Mouse (Mus musculus): Measurements from ENCODE around the gene Rasgef1b.

Rasgef1b gene

GRCm38 (mm10) chr5:99728649-99729212 lies at the start of gene Rasgef1b:
TSS of gene Rasgef1b (minus strand) at chr5:99729065.
- peak; percentile 96 for DNase-seq

DNA sequence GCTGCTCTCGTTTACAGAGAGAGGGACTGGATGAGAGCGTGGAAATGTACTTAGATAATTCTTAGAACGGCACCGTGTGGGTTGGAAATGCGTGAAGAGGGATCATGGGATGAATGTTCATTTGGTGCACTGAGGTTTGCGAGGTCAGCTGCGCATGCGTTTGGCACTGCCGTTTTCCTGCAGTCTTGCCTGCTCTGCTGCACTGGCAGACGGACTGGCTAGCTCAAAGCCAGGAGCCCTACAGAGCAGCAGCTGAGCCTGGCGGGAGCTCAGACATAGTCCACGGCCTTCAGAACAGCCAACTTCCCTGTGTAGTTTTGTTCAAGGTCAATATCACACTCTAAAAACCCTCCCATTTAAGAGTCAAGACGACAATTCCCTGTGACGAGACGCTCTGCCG lies 46.5 kb upstream of the Rasgef1b start:
- peak; percentile 10 for DNase-seq

DNA sequence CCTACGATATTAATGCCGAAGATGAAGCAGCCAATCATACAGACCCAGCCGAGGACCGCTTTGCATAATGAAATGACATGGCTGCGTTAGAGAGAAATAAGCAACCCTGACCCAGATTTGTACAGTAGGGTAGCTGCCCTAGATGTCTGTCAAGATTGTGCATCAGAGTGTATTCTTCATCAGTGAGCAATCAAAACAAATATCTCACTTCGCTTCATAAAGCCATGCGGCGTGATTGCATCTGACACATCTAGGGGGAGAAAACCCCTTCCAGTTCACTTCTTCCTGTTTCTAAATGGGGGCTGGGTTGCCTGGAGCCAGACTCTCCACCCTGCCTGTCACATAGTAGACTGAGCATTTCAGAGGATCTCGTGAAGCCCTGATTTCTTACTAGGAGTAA lies 44.4 kb upstream of the Rasgef1b start:
- peak; percentile 96 for DNase-seq

DNA sequence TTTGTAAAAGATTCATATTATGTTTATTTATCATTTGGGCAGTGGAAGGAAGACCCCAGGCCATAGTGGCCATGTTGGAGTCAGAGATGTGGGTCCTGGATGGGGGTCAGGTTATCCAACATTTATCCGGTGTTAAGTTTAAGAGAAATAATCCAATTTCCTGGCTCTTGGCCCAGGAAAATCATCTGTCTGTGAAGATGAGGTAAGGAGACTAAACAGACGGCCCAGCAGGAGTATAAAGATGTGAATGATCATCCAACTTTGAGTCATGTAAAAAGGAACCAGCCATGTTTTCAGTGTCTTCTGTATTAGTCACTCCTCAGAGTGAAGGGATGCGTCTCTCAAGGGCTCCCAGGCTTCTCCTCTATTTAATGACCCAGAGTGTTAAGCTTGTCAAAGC lies 35.4 kb upstream of the Rasgef1b start:
- no peak for DNase-seq

- no peak for DNase-seq
These were observed 30.0 kb upstream of the Rasgef1b start for GRCm38 (mm10) chr5:99758859-99759258.

DNA sequence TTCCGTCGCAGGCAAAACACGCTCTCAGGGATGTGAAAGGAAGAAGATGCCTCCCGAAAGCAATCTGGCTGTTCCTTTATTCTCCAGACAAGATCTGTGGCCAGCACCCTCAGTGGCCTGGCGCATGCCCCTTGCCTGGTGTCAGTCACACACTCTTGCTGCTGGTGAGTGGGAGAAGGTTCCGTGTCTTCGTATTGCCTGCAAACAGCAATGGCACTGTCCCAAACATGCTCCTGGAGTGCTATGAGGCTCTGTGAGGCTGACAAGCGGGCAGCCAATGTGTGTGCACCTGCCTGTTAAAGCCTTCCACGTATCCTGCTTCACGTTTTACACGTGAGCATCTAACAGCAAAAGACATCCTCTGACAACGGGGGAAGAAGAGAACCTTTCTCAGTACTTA lies 25.0 kb upstream of the Rasgef1b start:
- DNase-seq, result no peak

DNA sequence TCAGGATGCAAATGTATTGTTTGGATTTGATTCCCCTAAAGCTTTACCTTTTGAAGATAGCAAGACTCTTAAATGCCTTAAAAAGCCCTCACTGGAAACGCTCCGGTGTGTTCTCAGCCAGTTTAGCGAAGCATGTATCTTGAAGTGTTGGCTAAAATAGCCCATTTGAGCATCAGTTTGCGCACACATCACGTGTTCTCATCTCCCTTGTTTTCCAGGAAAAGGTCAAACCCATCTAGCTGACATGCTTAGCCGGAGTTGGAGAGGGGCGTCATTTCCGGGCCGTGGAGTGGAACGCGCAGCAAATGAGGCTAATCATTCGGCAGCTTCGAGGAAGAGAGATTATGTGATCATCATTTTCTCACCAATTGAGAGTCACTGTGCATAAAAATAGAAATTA lies 24.5 kb upstream of the Rasgef1b start:
- DNase-seq, result peak; percentile 43

DNA sequence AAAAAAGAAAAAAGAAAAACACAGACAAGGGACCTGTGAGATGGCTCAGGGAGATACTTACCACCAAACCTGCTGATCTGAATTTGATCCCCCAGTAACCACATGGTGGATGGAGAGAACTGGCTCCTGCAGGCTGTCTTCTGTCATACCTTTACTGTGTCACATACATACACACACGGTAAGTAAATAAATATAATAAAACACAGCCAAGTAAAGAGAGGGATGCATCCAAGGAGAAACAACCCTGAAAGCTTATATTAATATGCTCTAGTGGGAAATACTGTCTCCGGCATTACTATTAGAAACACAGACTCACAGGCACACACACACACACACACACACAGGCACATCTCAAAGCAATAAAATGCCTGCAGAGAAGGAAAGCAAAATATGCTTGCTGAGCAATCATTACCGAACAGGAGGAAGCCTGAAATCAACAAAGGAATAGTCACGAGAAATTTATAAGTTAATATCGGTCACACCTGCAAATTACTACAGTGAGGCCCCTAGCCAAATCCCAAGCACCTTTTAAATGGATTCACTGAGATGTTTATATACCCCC lies 23.9 kb upstream of the Rasgef1b start:
- no peak for DNase-seq

- no peak for DNase-seq
These were observed 19.6 kb upstream of the Rasgef1b start for GRCm38 (mm10) chr5:99748417-99748816.

GRCm38 (mm10) chr5:99746087-99746486 lies 17.2 kb upstream of the Rasgef1b start:
- DNase-seq, result no peak

GRCm38 (mm10) chr5:99742874-99743273 lies 14.0 kb upstream of the Rasgef1b start:
- no peak for DNase-seq

DNA sequence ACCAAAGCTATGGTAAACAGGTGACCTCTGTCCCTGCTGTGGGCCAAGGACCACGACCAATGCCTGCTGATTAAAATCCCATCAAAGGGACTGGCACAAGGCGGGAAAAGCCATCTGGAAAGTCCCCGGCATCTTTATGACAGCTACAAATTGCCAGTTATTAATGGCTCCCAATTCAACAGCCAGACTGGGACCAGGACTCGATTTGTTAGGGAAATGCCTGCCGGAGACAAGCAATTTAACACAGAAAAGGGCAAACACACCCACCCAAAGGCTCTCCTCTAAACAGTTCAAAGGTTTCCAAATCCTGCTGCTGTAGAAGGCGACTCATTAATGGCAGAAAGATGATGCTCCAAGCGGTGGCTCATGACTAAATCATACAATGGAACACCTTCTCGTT lies 13.2 kb upstream of the Rasgef1b start:
- DNase-seq, result no peak

DNA sequence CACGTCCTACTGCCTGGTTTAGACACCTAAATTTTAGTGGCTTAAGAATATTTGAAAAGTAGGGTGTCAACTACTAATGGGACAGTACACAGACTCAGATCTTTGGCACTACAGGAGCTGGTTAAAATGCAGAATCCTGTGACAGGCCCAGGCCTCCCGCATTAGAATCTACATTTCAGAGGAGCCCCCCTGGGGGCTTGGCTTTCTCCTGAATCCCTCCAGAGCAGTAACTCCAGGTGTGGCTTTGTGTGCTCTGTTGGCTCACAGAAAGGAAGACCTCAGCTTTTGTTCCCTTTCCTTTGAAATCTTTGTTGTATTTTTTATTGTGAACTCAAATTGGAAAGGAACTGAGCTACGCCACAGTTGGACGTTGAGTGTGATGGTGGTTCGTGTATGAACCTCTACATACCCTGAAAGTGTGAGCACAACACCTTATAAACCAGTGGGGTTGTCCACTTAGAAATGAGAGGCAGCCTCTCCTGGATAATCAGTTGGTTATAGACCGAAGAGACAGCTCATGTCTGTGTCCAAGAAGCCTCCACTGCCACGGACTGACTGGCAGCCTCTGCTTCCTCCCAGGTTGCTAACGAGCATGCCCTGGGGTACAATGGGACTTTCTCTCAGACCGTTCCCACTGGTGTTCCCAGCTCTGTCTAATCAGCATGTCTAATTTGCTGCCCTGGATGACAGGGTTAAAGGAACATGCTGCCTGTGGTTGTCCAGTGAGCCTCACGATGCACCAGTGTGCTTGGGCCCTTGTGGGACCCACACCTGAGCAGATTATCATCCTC lies 9.3 kb upstream of the Rasgef1b start:
- DNase-seq, result peak; percentile 64

GRCm38 (mm10) chr5:99729931-99730330 lies 1.1 kb upstream of the Rasgef1b start:
- DNase-seq, result no peak

GRCm38 (mm10) chr5:99729361-99729882 lies 557 bp upstream of the Rasgef1b start:
- DNase-seq, result peak; percentile 81

- DNase-seq, result peak; percentile 66
These were observed 826 bp downstream of the Rasgef1b start for GRCm38 (mm10) chr5:99728027-99728451.

DNA sequence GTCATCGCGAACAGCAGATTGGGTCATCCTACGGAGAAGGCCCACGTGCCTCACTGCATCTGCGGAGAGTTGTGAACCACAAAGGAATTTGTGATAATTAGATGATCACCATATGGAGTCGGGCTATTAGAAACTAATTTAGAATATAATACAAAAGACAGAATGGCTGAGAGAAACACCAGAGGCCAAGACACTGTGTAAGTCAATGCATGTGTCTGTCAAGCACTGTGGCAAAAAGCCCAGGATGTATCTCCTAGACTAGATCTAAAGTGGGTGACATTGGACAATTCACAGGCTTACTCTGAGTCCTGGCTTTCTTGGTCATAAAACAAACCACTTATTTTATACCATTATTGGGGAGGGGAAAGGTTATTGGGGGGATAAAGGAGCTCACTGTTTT lies 4.9 kb downstream of the Rasgef1b start:
- DNase-seq, result no peak

DNA sequence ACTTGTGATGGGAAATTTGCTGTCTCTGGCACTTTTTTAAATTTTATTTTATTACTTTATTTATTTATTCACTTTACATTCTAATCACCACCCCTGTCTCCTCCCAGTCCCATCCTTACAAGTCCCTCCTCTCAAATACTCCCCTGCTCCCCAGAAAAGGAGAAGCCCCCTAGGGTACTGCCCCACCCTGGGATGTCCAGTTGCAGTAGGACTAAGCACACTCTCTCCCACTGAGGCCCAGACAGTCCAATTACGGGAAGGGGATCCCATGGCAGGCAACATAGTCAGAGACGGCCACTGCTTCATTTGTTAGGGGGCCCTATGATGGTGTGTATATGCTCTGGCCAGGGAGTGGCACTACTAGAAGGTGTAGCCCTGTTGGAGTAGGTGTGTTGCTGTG lies 6.6 kb downstream of the Rasgef1b start:
- no peak for DNase-seq

DNA sequence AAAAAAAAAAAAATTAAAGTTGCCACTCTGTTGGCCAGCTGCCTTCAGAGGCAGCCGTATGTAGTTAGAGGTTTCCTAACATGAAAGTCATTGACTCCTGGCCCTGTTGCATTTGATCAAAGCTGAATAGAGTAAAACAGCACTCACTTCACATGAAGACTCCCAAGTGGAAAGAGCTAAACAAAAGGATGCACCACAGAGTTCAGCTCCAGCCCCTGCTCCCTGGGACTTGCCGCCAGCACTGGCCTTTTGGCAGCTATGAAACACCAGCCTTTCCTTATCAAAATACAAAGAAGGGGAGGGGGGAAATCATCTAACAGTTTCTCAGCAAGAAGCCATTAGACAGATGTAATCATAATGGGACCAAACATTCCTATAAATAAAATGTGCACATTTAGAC lies 8.3 kb downstream of the Rasgef1b start:
- no peak for DNase-seq

DNA sequence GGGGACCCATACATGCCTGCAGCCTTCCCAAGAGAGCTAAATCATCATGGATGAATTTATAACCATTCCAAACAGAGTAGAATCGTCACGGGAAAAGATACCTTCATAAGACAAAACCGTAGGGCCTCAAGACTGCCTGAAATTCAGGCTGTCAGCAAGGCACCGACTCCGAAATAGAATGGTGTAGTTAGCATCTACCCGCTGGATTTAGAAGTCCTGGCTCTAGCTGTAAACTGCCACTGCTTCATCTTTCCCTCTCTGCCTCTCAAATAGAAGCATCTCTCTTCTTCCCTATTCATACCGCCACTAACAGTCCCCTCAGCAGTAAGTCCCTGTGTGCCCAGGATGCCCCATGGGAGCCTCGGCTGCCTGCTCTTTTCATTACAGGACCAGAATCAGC lies 10.9 kb downstream of the Rasgef1b start:
- DNase-seq, result no peak

DNA sequence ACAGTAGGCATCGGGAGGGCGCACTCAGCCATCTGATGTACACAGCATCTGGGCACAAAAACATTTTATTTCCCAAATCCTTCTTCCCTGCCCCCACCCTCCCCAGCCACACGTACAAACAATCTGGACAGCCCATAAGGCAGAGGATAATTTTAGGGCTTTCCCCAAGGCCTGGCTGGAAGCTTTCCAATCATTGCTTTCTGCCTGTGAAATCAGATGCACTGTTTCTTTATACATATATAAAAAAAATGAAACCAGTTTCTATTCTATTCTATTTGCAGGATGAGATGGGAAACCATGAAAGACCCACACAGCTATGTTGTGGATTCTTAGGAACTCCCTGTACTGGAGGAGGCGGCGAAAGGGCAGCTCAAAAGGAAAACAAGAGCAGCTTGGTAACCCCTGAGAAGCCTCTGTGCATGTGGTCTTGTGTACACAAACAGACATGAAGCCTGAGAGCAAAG lies 13.6 kb downstream of the Rasgef1b start:
- DNase-seq, result no peak

DNA sequence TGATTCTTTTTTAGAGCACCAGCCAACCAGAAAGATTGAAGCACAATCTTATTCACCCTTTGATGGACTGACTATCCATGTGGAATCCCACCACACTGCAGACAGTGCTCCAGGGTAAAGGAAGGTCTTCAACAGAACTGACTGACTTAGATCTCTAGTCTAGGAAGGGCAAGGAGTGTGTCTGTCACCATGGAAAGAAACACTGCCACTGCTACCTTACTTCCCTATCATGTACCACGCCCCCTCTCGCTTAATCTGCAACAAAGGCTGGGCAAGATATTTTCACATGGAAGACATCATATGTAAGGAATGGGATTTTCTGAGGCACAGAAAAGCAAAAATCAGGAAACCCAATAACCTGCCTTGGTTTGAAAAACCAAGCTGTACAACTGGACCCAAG lies 16.9 kb downstream of the Rasgef1b start:
- no peak for DNase-seq

DNA sequence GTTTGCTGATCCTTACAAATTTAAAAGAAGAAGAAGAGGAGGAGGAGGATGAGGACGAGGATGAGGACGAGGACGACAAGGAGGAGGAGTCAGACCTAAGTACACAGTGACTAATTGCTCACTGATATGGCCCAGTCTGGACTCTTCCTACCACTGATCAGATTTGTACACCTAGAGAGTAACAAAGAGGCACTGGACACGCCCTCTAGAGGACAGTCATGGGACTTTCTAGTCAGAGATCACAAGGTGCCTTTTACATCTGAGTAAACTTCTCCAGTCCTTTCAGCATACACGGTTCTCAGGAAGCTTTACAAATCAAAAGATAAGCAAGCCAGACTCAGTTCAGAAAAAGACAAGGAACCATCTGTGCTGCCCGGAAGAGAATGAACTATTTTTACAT lies 20.2 kb downstream of the Rasgef1b start:
- DNase-seq, result peak; percentile 52

- peak; percentile 61 for DNase-seq
These were observed 21.6 kb downstream of the Rasgef1b start for GRCm38 (mm10) chr5:99707261-99707660.

Measured in retina, postnatal 1 day (tissue).